Mouse (Mus musculus): ENCODE measurements around the gene Tcap.

GRCm38 (mm10) chr11:98347385-98348082 lies 36.1 kb upstream of the Tcap start:
- TF ChIP-seq HCFC1 (IDR thresholded peaks at IDR 0.05; ENCODE audit: borderline replicate concordance, insufficient read depth, low read length) (no peak), ZNF384 (IDR thresholded peaks at IDR 0.05; ENCODE audit: low read depth, low read length) (no peak), ZC3H11A (IDR thresholded peaks at IDR 0.05; ENCODE audit: borderline replicate concordance, low read depth, low read length) (no peak), CHD2 (IDR thresholded peaks at IDR 0.05; ENCODE audit: low read depth, low read length) (no peak)
